Mouse (Mus musculus) bone marrow macrophage, adult 2 months (primary cell): ENCODE measurements around the gene Olfr748. TPM values are rescaled to one million over a fixed set of nuclear protein-coding genes. Genes with fewer than 3 reads are reported as not detected.
"Not testable (repeated sequence)": the region's sequence is repeated elsewhere in the genome, so short reads cannot be mapped to it uniquely, and the experiment has no call there.

Experiments used
- H3K27ac ChIP-seq: 2 replicates; pipeline ENCODE4 v1.5.1; 2012; ENCODE audit warnings: low read depth, low read length; ENCODE audit not compliant: insufficient read depth
- H3K4me1 ChIP-seq: 2 replicates; pipeline ENCODE4 v1.6.1; 2012; ENCODE audit warnings: low read length; ENCODE audit not compliant: control insufficient read depth, insufficient read depth
- H3K4me3 ChIP-seq: 2 replicates; pipeline ENCODE4 v1.5.1; 2012; ENCODE audit warnings: mild to moderate bottlenecking, low read length, moderate library complexity; ENCODE audit not compliant: insufficient read depth
- CTCF ChIP-seq: IDR thresholded peaks from 2 replicates; pipeline ENCODE4 v1.5.1; 2012; ENCODE audit warnings: low read depth, mild to moderate bottlenecking, low read length, moderate library complexity
- POLR2A ChIP-seq: IDR thresholded peaks from 2 replicates; pipeline ENCODE4 v1.6.1; 2012; ENCODE audit warnings: mild to moderate bottlenecking, low read depth, low read length, borderline replicate concordance
- polyA plus RNA-seq: library from polyadenylated mRNA; stranded (reverse); fragments of >200 nt; gene quantifications from 2 replicates; pipeline ENCODE4 v1.2.4, GENCODE M21; 2012; ENCODE audit not compliant: missing spikeins, insufficient read depth, insufficient read length

The Olfr748 gene
- not detected in 2 replicates for polyA plus RNA-seq

GRCm38 (mm10) chr14:50707073-50707472 is at the start of gene Olfr748:
Gene Olfr748 (plus strand): TSS chr14:50707373.
- no peak for TF ChIP-seq CTCF
- no peak for TF ChIP-seq POLR2A
- H3K4me3 ChIP-seq = no peak within 1 kb of the TSS

GRCm38 (mm10) chr14:50693106-50693505 is 14.1 kb upstream of the Olfr748 start, which contains the start of gene Olfr747:
Gene Olfr747 (minus strand): TSS chr14:50693206.
- Histone ChIP-seq H3K27ac (no peak within 1 kb of the TSS), H3K4me1 (no peaks in the 10 kb centered on the region)
- TF ChIP-seq CTCF = no peak
- no peak for TF ChIP-seq POLR2A

More at GRCm38 (mm10) chr14:50707073-50707472, at the start of gene Olfr748:
- H3K4me1 ChIP-seq = no peaks in the 10 kb centered on the region
- no peak within 1 kb of the TSS for H3K27ac ChIP-seq

GRCm38 (mm10) chr14:50719875-50720274 is 12.7 kb downstream of the Olfr748 start:
- H3K27ac ChIP-seq, H3K4me1 ChIP-seq, H3K4me3 ChIP-seq: not testable (repeated sequence)

More at GRCm38 (mm10) chr14:50693106-50693505, 14.1 kb upstream of the Olfr748 start, which contains the start of gene Olfr747:
- no peak within 1 kb of the TSS for H3K4me3 ChIP-seq

GRCm38 (mm10) chr14:50722371-50722770 is 15.2 kb downstream of the Olfr748 start:
- H3K27ac ChIP-seq, H3K4me1 ChIP-seq, H3K4me3 ChIP-seq: not testable (repeated sequence)

- Histone ChIP-seq H3K4me3 (no peak overlapping the region), H3K4me1 (no peaks in the 10 kb centered on the region), H3K27ac (no peak overlapping the region)
- TF ChIP-seq CTCF (no peak), POLR2A (no peak)
Observed at GRCm38 (mm10) chr14:50740334-50740733, 33.2 kb downstream of the Olfr748 start.

- Histone ChIP-seq H3K4me3 (no peak overlapping the region), H3K27ac (no peak overlapping the region), H3K4me1 (no peaks in the 10 kb centered on the region)
- no peak for TF ChIP-seq POLR2A
- TF ChIP-seq CTCF = no peak
Observed at GRCm38 (mm10) chr14:50741584-50741983, 34.4 kb downstream of the Olfr748 start.

- Histone ChIP-seq H3K4me1 (no peaks in the 10 kb centered on the region), H3K27ac (no peak within 1 kb of the TSS), H3K4me3 (no peak within 1 kb of the TSS)
- TF ChIP-seq POLR2A (no peak), CTCF (no peak)
Observed at GRCm38 (mm10) chr14:50744994-50745393, 37.8 kb downstream of the Olfr748 start, which contains the start of gene Olfr749. Gene Olfr749 (minus strand): TSS chr14:50745094.

- Histone ChIP-seq H3K4me3 (no peak overlapping the region), H3K27ac (no peak overlapping the region), H3K4me1 (no peaks in the 10 kb centered on the region)
- TF ChIP-seq CTCF (no peak), POLR2A (no peak)
Observed at GRCm38 (mm10) chr14:50758416-50759085, 51.4 kb downstream of the Olfr748 start.

Other genes starting within 250 kb of the Olfr748 start
- gene Olfr741, start 234.6 kb upstream of the Olfr748 start, polyA plus RNA-seq = not detected in 2 replicates
- gene Olfr742, start 203.8 kb upstream of the Olfr748 start, polyA plus RNA-seq = not detected in 2 replicates
- not detected in 2 replicates for gene Olfr743, start 185.5 kb upstream of the Olfr748 start, polyA plus RNA-seq
- gene Olfr744, start 92.5 kb upstream of the Olfr748 start, polyA plus RNA-seq = not detected in 2 replicates
- not detected in 2 replicates for gene Olfr745, start 68.0 kb upstream of the Olfr748 start, polyA plus RNA-seq
- gene Olfr746, start 60.3 kb upstream of the Olfr748 start, polyA plus RNA-seq = not detected in 2 replicates
- gene Olfr747, start 14.2 kb upstream of the Olfr748 start, polyA plus RNA-seq = not detected in 2 replicates
- gene Olfr749, start 37.7 kb downstream of the Olfr748 start, polyA plus RNA-seq = not detected in 2 replicates
- gene Ttc5, start 78.1 kb downstream of the Olfr748 start, polyA plus RNA-seq = 49.3 and 55.7 TPM in 2 replicates
- not detected in 2 replicates for gene Ccnb1ip1, start 100.4 kb downstream of the Olfr748 start, polyA plus RNA-seq
- 75.2 and 77.4 TPM in 2 replicates for gene Parp2, start 100.5 kb downstream of the Olfr748 start, polyA plus RNA-seq
- gene Tep1, start 163.2 kb downstream of the Olfr748 start, polyA plus RNA-seq = 206 and 269 TPM in 2 replicates
- 2.0 and 2.1 TPM in 2 replicates for gene Klhl33, start 190.1 kb downstream of the Olfr748 start, polyA plus RNA-seq
- gene Osgep, start 217.5 kb downstream of the Olfr748 start, polyA plus RNA-seq = 51.1 and 57.9 TPM in 2 replicates
- gene Apex1, start 217.6 kb downstream of the Olfr748 start, polyA plus RNA-seq = 16.7 and 21.3 TPM in 2 replicates
- gene Pip4p1, start 223.5 kb downstream of the Olfr748 start, polyA plus RNA-seq = 131 and 158 TPM in 2 replicates
- gene Pnp, start 223.7 kb downstream of the Olfr748 start, polyA plus RNA-seq = 219 and 232 TPM in 2 replicates
- gene Gm49342, start 237.1 kb downstream of the Olfr748 start, polyA plus RNA-seq = 7.7 and 45.7 TPM in 2 replicates
- 1.7 and 4.5 TPM in 2 replicates for gene Pnp2, start 248.6 kb downstream of the Olfr748 start, polyA plus RNA-seq